Mouse (Mus musculus) limb, embryonic 15.5 days (tissue): ENCODE results near the gene Card19. TPM values are rescaled to one million over a fixed set of nuclear protein-coding genes. Genes with fewer than 3 reads are reported as not detected.

Experiments used
- ATAC-seq: fragments of 200-750 bp; cut with Nextera tagmentation; 2 replicates; pipeline ENCODE4 v1.8.0; 2017; ENCODE audit warnings: low read depth, moderate TSS enrichment; ENCODE audit not compliant: insufficient number of reproducible peaks, low FRiP score, low TSS enrichment
- H3K27ac ChIP-seq: fragments of 300-500 bp; sonication (generic); 2 replicates; pipeline ENCODE4 v1.5.1; 2015; ENCODE audit warnings: moderate library complexity, mild to moderate bottlenecking, inconsistent platforms
- H3K27me3 ChIP-seq: fragments of 300-500 bp; sonication (generic); 2 replicates; pipeline ENCODE4 v1.6.1; 2015; ENCODE audit warnings: inconsistent platforms
- H3K36me3 ChIP-seq: fragments of 300-500 bp; sonication (generic); 2 replicates; pipeline ENCODE4 v1.6.1; 2015; ENCODE audit warnings: inconsistent platforms
- H3K4me1 ChIP-seq: fragments of 300-500 bp; sonication (generic); 2 replicates; pipeline ENCODE4 v1.6.1; 2015; ENCODE audit warnings: inconsistent platforms
- H3K4me2 ChIP-seq: fragments of 300-500 bp; sonication (generic); 2 replicates; pipeline ENCODE4 v1.6.1; 2015; ENCODE audit warnings: mild to moderate bottlenecking, inconsistent platforms
- H3K4me3 ChIP-seq: fragments of 300-500 bp; sonication (generic); 2 replicates; pipeline ENCODE4 v1.5.1; 2015; ENCODE audit warnings: mild to moderate bottlenecking, inconsistent platforms
- H3K9ac ChIP-seq: fragments of 300-500 bp; sonication (generic); 2 replicates; pipeline ENCODE4 v1.6.1; 2015; ENCODE audit warnings: inconsistent platforms
- H3K9me3 ChIP-seq: fragments of 300-500 bp; sonication (generic); 2 replicates; pipeline ENCODE4 v1.6.1; 2016; ENCODE audit warnings: inconsistent platforms
- WGBS: fragments of 180-500 bp; shearing (Covaris S2); methylation state at CpG from one replicate; pipeline ENCODE4 v1.1.7; 2015; 5-methylcytosine and 5-hydroxymethylcytosine counted together
- polyA plus RNA-seq: library from polyadenylated mRNA; unstranded; fragments of >200 nt; fragmentation: Nextera tagmentation; extraction: Ambion mirVana; gene quantifications from 2 replicates; pipeline ENCODE4 v1.2.1, GENCODE M21; 2015

Gene Card19
- polyA plus RNA-seq, 1 experiment from 2014 or later = 64.6 TPM

DNA sequence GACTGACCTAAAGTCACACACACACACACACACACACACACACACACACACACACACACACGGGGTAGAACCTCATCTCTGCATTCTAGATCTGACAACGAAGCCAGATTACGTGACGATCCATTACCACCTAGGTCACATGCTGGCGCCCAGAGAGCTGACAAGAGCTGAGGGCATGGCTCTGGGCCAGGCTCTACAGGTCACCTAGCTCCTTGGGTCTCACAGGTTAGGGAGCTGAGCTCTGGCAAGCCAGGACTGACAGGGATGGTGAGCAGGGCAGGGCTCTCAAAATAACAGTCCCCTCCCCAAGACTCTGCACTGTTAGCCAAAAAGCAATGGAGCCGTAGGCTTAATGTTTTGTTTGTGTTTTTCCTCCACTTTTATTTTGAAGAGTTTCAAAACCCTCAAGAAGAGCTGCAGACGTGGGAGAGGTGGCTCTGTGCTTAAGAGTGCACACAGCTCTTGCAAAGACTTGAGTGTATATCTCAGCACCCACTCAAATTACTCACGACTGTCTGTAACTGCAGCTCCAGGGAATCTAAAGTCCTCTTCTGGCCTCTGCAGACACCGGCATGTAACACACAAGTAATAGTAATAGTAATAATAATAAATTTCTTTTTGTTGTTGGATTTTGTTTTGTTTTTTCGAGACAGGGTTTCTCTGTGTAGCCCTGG is 57.7 kb downstream of the Card19 start:
- Histone ChIP-seq H3K9ac (no peak overlapping the region), H3K4me1 (peaks cover 5% of the 10 kb centered on the region; the same call in 1 of the 2 replicates), H3K27me3 (no peaks in the 10 kb centered on the region), H3K9me3 (no peaks in the 10 kb centered on the region), H3K36me3 (no peaks in the 10 kb centered on the region), H3K27ac (no peak overlapping the region), H3K4me3 (no peak overlapping the region), H3K4me2 (no peak overlapping the region)
- 68% methylated on average over 10 of the region's 10 CpGs for WGBS
- ATAC-seq = no peak

DNA sequence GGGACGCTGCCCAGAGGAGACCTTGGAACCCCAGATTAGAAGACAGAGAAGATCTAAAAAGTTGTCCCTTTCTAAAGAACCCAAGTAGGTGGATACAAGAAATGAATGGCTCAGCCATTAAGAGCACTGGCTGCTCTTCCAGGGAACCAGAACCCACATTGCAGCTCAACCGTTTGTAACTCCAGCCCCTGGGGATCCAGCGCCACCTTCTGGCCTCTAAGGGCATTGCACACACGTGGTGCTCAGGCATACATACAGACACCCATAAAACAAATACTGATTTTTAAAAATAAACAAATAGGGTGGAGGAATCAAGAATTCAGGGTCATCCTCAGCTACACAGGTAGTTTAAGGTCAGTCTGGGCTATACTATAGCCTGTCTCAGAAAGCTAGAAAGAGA is 59.2 kb downstream of the Card19 start:
- Histone ChIP-seq H3K27me3 (no peaks in the 10 kb centered on the region), H3K4me3 (no peak overlapping the region), H3K27ac (no peak overlapping the region), H3K9me3 (no peaks in the 10 kb centered on the region), H3K4me2 (no peak overlapping the region), H3K36me3 (no peaks in the 10 kb centered on the region), H3K4me1 (peaks cover 5% of the 10 kb centered on the region; the same call in 1 of the 2 replicates), H3K9ac (no peak overlapping the region)
- ATAC-seq = no peak
- 77% methylated on average over 4 of the region's 4 CpGs for WGBS

DNA sequence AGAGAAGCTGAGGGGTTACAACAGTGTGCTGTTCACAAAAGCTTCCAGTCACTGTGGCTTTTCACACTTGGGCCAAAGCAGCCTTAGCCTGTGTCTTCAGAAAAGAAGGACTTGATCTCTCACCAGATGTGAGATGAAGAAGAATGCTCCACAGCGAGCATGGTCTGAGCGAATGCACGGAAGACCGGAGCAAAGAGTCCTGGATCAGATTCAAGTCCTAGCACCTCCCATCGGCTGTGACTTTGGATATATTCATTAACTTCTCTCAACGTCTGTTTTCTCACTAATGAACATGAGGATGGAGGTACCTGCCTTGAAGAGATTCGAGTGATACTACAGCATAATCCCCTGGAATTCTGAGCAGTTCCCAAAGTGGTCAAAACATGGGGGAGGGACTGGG is 61.2 kb downstream of the Card19 start:
- Histone ChIP-seq H3K27ac (no peak overlapping the region), H3K9ac (no peak overlapping the region), H3K4me3 (no peak overlapping the region), H3K9me3 (no peaks in the 10 kb centered on the region), H3K4me1 (peaks cover 5% of the 10 kb centered on the region; the same call in 1 of the 2 replicates), H3K36me3 (no peaks in the 10 kb centered on the region), H3K27me3 (peaks cover 3% of the 10 kb centered on the region; the same call in 1 of the 2 replicates), H3K4me2 (no peak overlapping the region)
- WGBS = 42% methylated on average over 7 of the region's 7 CpGs
- ATAC-seq = no peak

DNA sequence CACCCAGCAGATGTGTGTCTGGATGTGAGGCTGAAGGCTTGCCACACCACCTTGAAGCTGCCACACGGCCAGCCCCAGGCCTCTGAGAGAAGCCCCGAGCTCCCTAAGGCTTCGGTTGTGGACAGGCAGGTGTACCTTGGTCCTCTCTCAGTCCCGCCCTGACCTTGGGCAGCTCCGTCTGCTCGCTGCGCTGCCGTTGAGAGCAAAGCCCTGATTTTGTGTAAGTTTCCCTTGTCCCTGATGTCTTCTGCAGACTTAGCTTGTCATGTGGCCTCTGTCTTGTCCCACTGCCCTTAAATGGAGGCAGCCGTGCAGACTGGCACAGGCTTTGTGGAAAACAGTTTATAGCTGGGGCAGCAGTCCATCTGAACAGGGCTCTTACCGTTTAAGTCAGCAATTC is 61.8 kb downstream of the Card19 start:
- H3K4me2 ChIP-seq = no peak overlapping the region
- H3K27me3 ChIP-seq = peaks cover 9% of the 10 kb centered on the region; the same call in 1 of the 2 replicates
- H3K4me3 ChIP-seq = no peak overlapping the region
- no peaks in the 10 kb centered on the region for H3K36me3 ChIP-seq
- peaks cover 5% of the 10 kb centered on the region; the same call in 1 of the 2 replicates for H3K4me1 ChIP-seq
- H3K27ac ChIP-seq = no peak overlapping the region
- WGBS = 69% methylated on average over 10 of the region's 10 CpGs
- no peak for ATAC-seq
- no peak overlapping the region for H3K9ac ChIP-seq
- no peaks in the 10 kb centered on the region for H3K9me3 ChIP-seq

Other genes with a start within 250 kb of the Card19 start
- gene Fam120a, start 248.0 kb downstream of the Card19 start, polyA plus RNA-seq = 23.9 and 24.6 TPM in 2 replicates
- gene Wnk2, start 68.0 kb downstream of the Card19 start, polyA plus RNA-seq = 1.6 TPM in 2 replicates
- 56.0 and 62.4 TPM in 2 replicates for gene Ninj1, start 28.6 kb downstream of the Card19 start, polyA plus RNA-seq
- 1.9 and 2.0 TPM in 2 replicates for gene Susd3, start 32.7 kb upstream of the Card19 start, polyA plus RNA-seq
- gene Fgd3, start 104.3 kb upstream of the Card19 start, polyA plus RNA-seq = 0.37 and 0.40 TPM in 2 replicates
- gene Bicd2, start 125.5 kb upstream of the Card19 start, polyA plus RNA-seq = 41.1 and 42.0 TPM in 2 replicates
- gene Ippk, start 205.2 kb upstream of the Card19 start, polyA plus RNA-seq = 14.2 and 14.7 TPM in 2 replicates